Mouse (Mus musculus) gastrocnemius, adult 2 months (tissue): Measurements from ENCODE around the gene Elovl6. TPM values are rescaled to one million over a fixed set of nuclear protein-coding genes. Genes with fewer than 3 reads are reported as not detected.

ENCODE experiments used
- DNase-seq: peaks from one replicate; pipeline ENCODE4 v3.0.0; 2022
- H3K27ac ChIP-seq: fragments of 200-600 bp; 2 replicates; pipeline ENCODE4 v1.8.1; 2022; ENCODE audit warnings: mild to moderate bottlenecking
- H3K4me3 ChIP-seq: fragments of 200-600 bp; 2 replicates; pipeline ENCODE4 v1.8.1; 2022; ENCODE audit warnings: mild to moderate bottlenecking, moderate library complexity
- CTCF ChIP-seq: fragments of 200-600 bp; IDR thresholded peaks from 2 replicates; pipeline ENCODE4 v1.8.1; 2022; ENCODE audit warnings: antibody characterized with exemption, mild to moderate bottlenecking, moderate library complexity
- intact Hi-C: fragments of 180-260 bp; cut with DNase I; formaldehyde crosslinking; loops from one replicate; pipeline ENCODE4 v1.15.1; 2025
- total RNA-seq, 2 experiments: library from RNA; stranded (reverse); gene quantifications; 2 replicates each; pipeline ENCODE4 v1.2.3; 2021

The Elovl6 gene
- total RNA-seq, 2 experiments from 2014 or later: 0.33 to 0.89 TPM

- intact Hi-C loops: no loop called here
- no peak overlapping the region for H3K27ac ChIP-seq
- DNase-seq: no peak
- no peak for TF ChIP-seq CTCF
- no peak overlapping the region for H3K4me3 ChIP-seq
Measured at GRCm38 (mm10) chr3:129547837-129548435, 15.8 kb downstream of the Elovl6 start.

- DNase-seq: no peak
- Histone ChIP-seq H3K4me3 (no peak overlapping the region), H3K27ac (no peak overlapping the region)
- intact Hi-C loops: no loop called here
- no peak for TF ChIP-seq CTCF
Measured at GRCm38 (mm10) chr3:129548760-129549159, 16.6 kb downstream of the Elovl6 start.

GRCm38 (mm10) chr3:129549546-129549945 is 17.4 kb downstream of the Elovl6 start:
- Histone ChIP-seq H3K27ac (no peak overlapping the region), H3K4me3 (no peak overlapping the region)
- no peak for TF ChIP-seq CTCF
- DNase-seq: no peak
- intact Hi-C loops: no loop called here

- no peak overlapping the region for H3K27ac ChIP-seq
- intact Hi-C loops: no loop called here
- no peak for TF ChIP-seq CTCF
- DNase-seq: no peak
- no peak overlapping the region for H3K4me3 ChIP-seq
Measured at GRCm38 (mm10) chr3:129551581-129552290, 19.6 kb downstream of the Elovl6 start.

- H3K4me3 ChIP-seq: no peak overlapping the region
- H3K27ac ChIP-seq: no peak overlapping the region
- intact Hi-C loops: no loop called here
- no peak for TF ChIP-seq CTCF
- no peak for DNase-seq
Measured at GRCm38 (mm10) chr3:129552370-129552769, 20.2 kb downstream of the Elovl6 start.

GRCm38 (mm10) chr3:129553173-129553572 is 21.0 kb downstream of the Elovl6 start:
- no peak for DNase-seq
- intact Hi-C loops: no loop called here
- H3K4me3 ChIP-seq: no peak overlapping the region
- no peak overlapping the region for H3K27ac ChIP-seq
- no peak for TF ChIP-seq CTCF

GRCm38 (mm10) chr3:129553661-129554060 is 21.5 kb downstream of the Elovl6 start:
- intact Hi-C loops: no loop called here
- Histone ChIP-seq H3K4me3 (no peak overlapping the region), H3K27ac (no peak overlapping the region)
- no peak for DNase-seq
- TF ChIP-seq CTCF: no peak

GRCm38 (mm10) chr3:129554436-129554835 is 22.3 kb downstream of the Elovl6 start:
- no peak for TF ChIP-seq CTCF
- no peak for DNase-seq
- no peak overlapping the region for H3K27ac ChIP-seq
- intact Hi-C loops: no loop called here
- no peak overlapping the region for H3K4me3 ChIP-seq

- Histone ChIP-seq H3K27ac (no peak overlapping the region), H3K4me3 (no peak overlapping the region)
- no peak for TF ChIP-seq CTCF
- DNase-seq: no peak
- intact Hi-C loops: no loop called here
Measured at GRCm38 (mm10) chr3:129557048-129557447, 24.9 kb downstream of the Elovl6 start.

GRCm38 (mm10) chr3:129557566-129557965 is 25.4 kb downstream of the Elovl6 start:
- no peak for DNase-seq
- H3K27ac ChIP-seq: no peak overlapping the region
- no peak overlapping the region for H3K4me3 ChIP-seq
- intact Hi-C loops: no loop called here
- no peak for TF ChIP-seq CTCF

GRCm38 (mm10) chr3:129558016-129558955 is 26.1 kb downstream of the Elovl6 start:
- Histone ChIP-seq H3K27ac (no peak overlapping the region), H3K4me3 (no peak overlapping the region)
- DNase-seq: no peak
- intact Hi-C loops: no loop called here
- TF ChIP-seq CTCF: no peak

GRCm38 (mm10) chr3:129560068-129560467 is 27.9 kb downstream of the Elovl6 start:
- Histone ChIP-seq H3K4me3 (no peak overlapping the region), H3K27ac (no peak overlapping the region)
- no peak for TF ChIP-seq CTCF
- no peak for DNase-seq
- intact Hi-C loops: no loop called here

- Histone ChIP-seq H3K4me3 (no peak overlapping the region), H3K27ac (no peak overlapping the region)
- no peak for TF ChIP-seq CTCF
- no peak for DNase-seq
- intact Hi-C loops: no loop called here
Measured at GRCm38 (mm10) chr3:129561011-129561410, 28.9 kb downstream of the Elovl6 start.
